Mouse (Mus musculus): Measurements from ENCODE around the gene Pld2. TPM values are rescaled to one million over a fixed set of nuclear protein-coding genes. Genes with fewer than 3 reads are reported as not detected.

Pld2 gene
- polyA plus RNA-seq, 1 experiment from 2014 or later = 20.6 TPM

DNA sequence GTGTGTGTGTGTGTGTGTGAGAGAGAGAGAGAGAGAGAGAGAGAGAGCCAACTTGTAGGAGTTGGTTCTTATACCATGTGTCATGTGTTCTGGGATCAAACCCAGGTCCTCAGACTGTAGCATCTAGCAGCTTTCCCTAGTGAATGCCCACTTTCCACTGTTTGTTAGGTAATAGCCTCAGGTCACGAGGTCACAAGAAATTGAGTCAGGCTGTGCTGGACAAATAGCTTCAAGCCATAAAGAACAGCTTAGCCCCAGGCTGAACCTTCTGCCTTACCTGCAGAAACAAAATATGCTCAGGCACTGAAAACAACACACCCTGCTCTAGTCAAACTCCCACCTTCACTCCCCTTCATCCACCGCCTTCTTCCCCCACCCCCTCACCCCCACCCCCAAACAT is 28.6 kb upstream of the Pld2 start:
- ATAC-seq = no peak
- H3K36me3 ChIP-seq (ENCODE audit: control insufficient read depth, insufficient read depth, low read length) = no peaks in the 10 kb centered on the region

DNA sequence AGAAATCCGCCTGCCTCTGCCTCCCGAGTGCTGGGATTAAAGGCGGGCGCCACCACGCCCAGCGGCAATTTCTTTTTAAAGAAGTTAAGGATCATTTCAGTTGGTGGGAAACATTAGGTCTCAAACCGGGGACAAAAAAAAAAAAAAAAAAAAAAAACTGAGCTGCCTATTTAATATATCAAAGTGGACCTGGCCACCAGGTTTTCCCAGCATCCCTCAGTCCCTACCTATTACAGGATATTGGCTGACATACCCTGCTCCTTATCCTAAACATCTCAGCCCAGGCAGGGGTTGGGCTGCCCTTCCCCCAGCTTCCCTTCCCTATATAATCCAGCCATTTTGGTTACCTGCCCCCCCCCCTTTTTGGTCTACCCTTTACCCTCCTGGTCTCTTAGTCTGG is 28.0 kb upstream of the Pld2 start:
- H3K27me3 ChIP-seq (replicated peaks; ENCODE audit: control insufficient read depth, insufficient read depth, low read length) = peaks cover 4% of the 10 kb centered on the region; the same call in 1 of the 2 replicates
- no peak for ATAC-seq
- no peak overlapping the region for H3K9ac ChIP-seq (ENCODE audit: low read depth, low read length)
- no peak overlapping the region for H3K27ac ChIP-seq (ENCODE audit: low read depth, low read length)
- H3K4me3 ChIP-seq (ENCODE audit: low read length) = no peak overlapping the region
- H3K9me3 ChIP-seq (ENCODE audit: control insufficient read depth, low read length) = no peaks in the 10 kb centered on the region
- H3K36me3 ChIP-seq (ENCODE audit: control insufficient read depth, insufficient read depth, low read length) = no peaks in the 10 kb centered on the region
- H3K4me2 ChIP-seq (ENCODE audit: low read length) = no peak overlapping the region
- H3K4me1 ChIP-seq (ENCODE audit: control insufficient read depth, insufficient read depth, low read depth, low read length) = peaks cover 3% of the 10 kb centered on the region
- 91% methylated on average over 7 of the region's 7 CpGs for WGBS

More for the DNA sequence above, 28.6 kb upstream of the Pld2 start:
- Histone ChIP-seq H3K4me1 (ENCODE audit: control insufficient read depth, insufficient read depth, low read depth, low read length) (peaks cover 3% of the 10 kb centered on the region), H3K27ac (ENCODE audit: low read depth, low read length) (no peak overlapping the region), H3K9me3 (ENCODE audit: control insufficient read depth, low read length) (no peaks in the 10 kb centered on the region), H3K27me3 (replicated peaks; ENCODE audit: control insufficient read depth, insufficient read depth, low read length) (peaks cover 4% of the 10 kb centered on the region; the same call in 1 of the 2 replicates), H3K9ac (ENCODE audit: low read depth, low read length) (no peak overlapping the region), H3K4me3 (ENCODE audit: low read length) (no peak overlapping the region), H3K4me2 (ENCODE audit: low read length) (no peak overlapping the region)
- WGBS = 83% methylated on average over 2 of the region's 2 CpGs

DNA sequence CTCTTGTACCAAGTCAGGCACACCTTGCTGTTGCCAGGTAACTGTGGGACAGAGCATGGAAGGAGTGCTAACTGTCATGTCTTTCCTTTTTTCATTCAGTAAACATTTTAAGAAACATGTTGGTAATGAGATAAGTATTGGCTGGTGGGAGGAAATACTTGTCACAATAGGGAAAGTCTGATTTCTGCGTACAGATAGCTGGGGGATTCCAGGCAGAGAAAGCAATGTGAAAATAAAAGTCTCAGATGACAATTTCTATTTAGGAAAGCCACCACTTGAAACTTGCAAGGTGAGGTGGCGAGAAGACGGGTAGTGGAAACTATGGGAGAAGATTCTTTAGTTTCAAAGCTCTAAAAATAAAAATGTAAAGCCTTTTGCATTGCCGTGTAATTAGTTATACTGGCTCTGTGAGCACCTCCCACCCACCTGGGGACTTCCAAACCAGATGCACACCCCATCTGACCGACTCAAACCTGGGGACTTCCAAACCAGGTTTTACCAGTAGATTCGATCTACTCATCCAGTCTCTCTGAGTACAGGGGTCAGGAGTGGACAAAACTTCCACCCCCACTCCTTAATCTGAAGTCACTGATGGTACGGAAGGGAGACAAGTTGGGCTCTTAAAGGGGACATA is 27.0 kb upstream of the Pld2 start:
- peaks cover 3% of the 10 kb centered on the region for H3K4me1 ChIP-seq (ENCODE audit: control insufficient read depth, insufficient read depth, low read depth, low read length)
- ATAC-seq = no peak

DNA sequence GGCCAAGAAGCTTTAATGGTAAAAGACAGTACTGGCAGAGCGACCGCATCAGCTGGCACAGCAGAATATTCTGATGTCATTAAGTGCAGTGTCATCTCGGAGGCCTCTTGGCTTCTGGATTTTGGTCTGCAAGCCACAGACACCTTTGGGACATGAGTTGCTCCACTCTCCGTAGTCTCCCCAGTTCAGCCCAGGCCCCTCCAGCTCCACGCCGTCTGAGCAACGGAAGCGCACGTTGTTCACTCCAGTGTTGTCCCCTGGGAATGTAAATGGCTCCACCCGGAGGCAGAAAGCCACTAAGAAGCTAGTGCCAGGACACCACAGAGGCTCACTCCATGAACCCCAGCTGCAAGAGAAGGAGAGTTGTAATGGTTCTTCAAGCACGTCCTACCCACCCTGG is 26.3 kb upstream of the Pld2 start:
- Histone ChIP-seq H3K36me3 (ENCODE audit: control insufficient read depth, insufficient read depth, low read length) (no peaks in the 10 kb centered on the region), H3K9me3 (ENCODE audit: control insufficient read depth, low read length) (no peaks in the 10 kb centered on the region), H3K27me3 (replicated peaks; ENCODE audit: control insufficient read depth, insufficient read depth, low read length) (peaks cover 2% of the 10 kb centered on the region; the same call in 1 of the 2 replicates), H3K4me2 (ENCODE audit: low read length) (no peak overlapping the region), H3K27ac (ENCODE audit: low read depth, low read length) (no peak overlapping the region), H3K4me1 (ENCODE audit: control insufficient read depth, insufficient read depth, low read depth, low read length) (peaks cover 3% of the 10 kb centered on the region), H3K9ac (ENCODE audit: low read depth, low read length) (no peak overlapping the region), H3K4me3 (ENCODE audit: low read length) (no peak overlapping the region)
- no peak for ATAC-seq
- 46% methylated on average over 11 of the region's 11 CpGs for WGBS

More for the DNA sequence above, 27.0 kb upstream of the Pld2 start:
- no peaks in the 10 kb centered on the region for H3K9me3 ChIP-seq (ENCODE audit: control insufficient read depth, low read length)
- no peak overlapping the region for H3K4me3 ChIP-seq (ENCODE audit: low read length)
- H3K9ac ChIP-seq (ENCODE audit: low read depth, low read length) = no peak overlapping the region
- H3K4me2 ChIP-seq (ENCODE audit: low read length) = no peak overlapping the region
- H3K27me3 ChIP-seq (replicated peaks; ENCODE audit: control insufficient read depth, insufficient read depth, low read length) = peaks cover 4% of the 10 kb centered on the region; the same call in 1 of the 2 replicates
- WGBS = 82% methylated on average over 7 of the region's 7 CpGs
- H3K27ac ChIP-seq (ENCODE audit: low read depth, low read length) = no peak overlapping the region
- no peaks in the 10 kb centered on the region for H3K36me3 ChIP-seq (ENCODE audit: control insufficient read depth, insufficient read depth, low read length)

DNA sequence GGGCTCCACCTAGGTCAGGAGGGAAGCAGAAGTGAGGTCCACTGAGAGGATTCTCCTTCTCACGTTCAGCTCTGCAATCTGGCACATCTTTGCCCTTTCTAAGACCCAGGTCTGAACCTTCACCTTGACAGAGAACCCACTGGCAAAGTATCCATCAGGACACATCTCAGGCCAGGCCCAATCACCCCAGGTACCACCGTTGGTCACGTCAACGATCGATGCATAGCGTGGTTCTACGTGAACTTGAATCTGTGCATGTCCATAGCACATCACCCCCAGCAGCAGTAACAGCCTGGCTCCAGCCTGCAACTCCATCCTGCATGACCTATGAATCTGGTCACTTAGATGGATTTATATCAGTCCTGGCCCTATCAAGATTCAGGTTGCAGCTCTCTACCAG is 25.6 kb upstream of the Pld2 start, which contains the start of gene Vmo1:
Vmo1 (minus strand) TSS at position 329 of the 400 bp plus-strand sequence.
- no peak within 1 kb of the TSS for H3K9ac ChIP-seq (ENCODE audit: low read depth, low read length)
- no peaks in the 10 kb centered on the region for H3K36me3 ChIP-seq (ENCODE audit: control insufficient read depth, insufficient read depth, low read length)
- H3K9me3 ChIP-seq (ENCODE audit: control insufficient read depth, low read length) = no peaks in the 10 kb centered on the region
- peaks cover 3% of the 10 kb centered on the region for H3K4me1 ChIP-seq (ENCODE audit: control insufficient read depth, insufficient read depth, low read depth, low read length)
- WGBS = 87% methylated on average over 7 of the region's 7 CpGs
- H3K27me3 ChIP-seq (replicated peaks; ENCODE audit: control insufficient read depth, insufficient read depth, low read length) = peaks cover 4% of the 10 kb centered on the region; the same call in 1 of the 2 replicates
- no peak within 1 kb of the TSS for H3K4me2 ChIP-seq (ENCODE audit: low read length)
- H3K27ac ChIP-seq (ENCODE audit: low read depth, low read length) = no peak within 1 kb of the TSS
- no peak for ATAC-seq
- no peak within 1 kb of the TSS for H3K4me3 ChIP-seq (ENCODE audit: low read length)

DNA sequence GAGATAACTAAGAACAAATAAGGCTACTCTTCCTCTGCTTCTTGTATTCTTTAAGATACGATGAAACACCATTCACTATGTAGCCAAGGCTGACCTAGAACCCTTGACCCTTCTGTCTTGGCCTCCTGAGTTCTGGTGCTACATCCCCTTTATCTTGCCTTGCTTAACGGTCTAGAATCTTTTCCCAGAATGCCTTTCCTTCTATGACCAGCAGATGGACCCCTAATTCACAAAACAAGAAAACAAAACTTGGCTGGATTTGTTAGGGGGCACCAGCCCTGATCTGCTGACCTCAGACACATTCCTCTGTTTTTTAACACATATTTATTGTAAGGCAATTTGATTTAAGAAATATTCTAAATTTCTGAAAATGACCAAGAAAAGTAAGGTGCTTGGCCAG is 23.5 kb upstream of the Pld2 start:
- H3K4me1 ChIP-seq (ENCODE audit: control insufficient read depth, insufficient read depth, low read depth, low read length) = peaks cover 2% of the 10 kb centered on the region; the same call in 1 of the 2 replicates
- WGBS = 40% methylated on average over 2 of the region's 2 CpGs
- H3K4me2 ChIP-seq (ENCODE audit: low read length) = no peak overlapping the region
- no peak for ATAC-seq
- peaks cover 3% of the 10 kb centered on the region; the same call in 1 of the 2 replicates for H3K27me3 ChIP-seq (replicated peaks; ENCODE audit: control insufficient read depth, insufficient read depth, low read length)
- H3K9me3 ChIP-seq (ENCODE audit: control insufficient read depth, low read length) = no peaks in the 10 kb centered on the region
- no peak overlapping the region for H3K9ac ChIP-seq (ENCODE audit: low read depth, low read length)
- H3K4me3 ChIP-seq (ENCODE audit: low read length) = no peak overlapping the region
- no peak overlapping the region for H3K27ac ChIP-seq (ENCODE audit: low read depth, low read length)
- H3K36me3 ChIP-seq (ENCODE audit: control insufficient read depth, insufficient read depth, low read length) = no peaks in the 10 kb centered on the region

DNA sequence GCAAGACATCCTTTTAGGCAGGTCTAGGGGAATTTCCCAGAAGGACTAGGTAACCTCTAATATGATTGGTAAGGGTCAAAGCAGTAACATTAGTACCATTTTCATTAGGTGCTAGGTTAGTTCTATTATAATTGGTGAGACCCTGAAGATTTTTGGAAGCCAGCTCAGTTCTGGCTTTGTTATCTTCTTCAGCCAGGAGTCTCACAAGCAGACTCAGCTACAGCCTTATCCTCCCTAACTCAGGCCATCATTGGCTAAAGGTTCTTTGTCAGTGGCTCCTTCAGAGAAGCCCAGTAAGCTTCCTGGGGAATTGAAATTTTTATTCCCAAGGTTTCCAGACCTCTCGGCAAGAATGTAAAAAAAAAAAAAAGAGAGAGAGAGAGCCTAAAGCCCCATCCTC is 21.4 kb upstream of the Pld2 start:
- Histone ChIP-seq H3K9me3 (ENCODE audit: control insufficient read depth, low read length) (no peaks in the 10 kb centered on the region), H3K27ac (ENCODE audit: low read depth, low read length) (no peak overlapping the region), H3K4me3 (ENCODE audit: low read length) (no peak overlapping the region), H3K4me2 (ENCODE audit: low read length) (no peak overlapping the region), H3K36me3 (ENCODE audit: control insufficient read depth, insufficient read depth, low read length) (no peaks in the 10 kb centered on the region), H3K27me3 (replicated peaks; ENCODE audit: control insufficient read depth, insufficient read depth, low read length) (peaks cover 3% of the 10 kb centered on the region; the same call in 1 of the 2 replicates), H3K4me1 (ENCODE audit: control insufficient read depth, insufficient read depth, low read depth, low read length) (peaks cover 2% of the 10 kb centered on the region; the same call in 1 of the 2 replicates), H3K9ac (ENCODE audit: low read depth, low read length) (no peak overlapping the region)
- 65% methylated on average over 1 of the region's 1 CpGs for WGBS
- ATAC-seq = no peak

DNA sequence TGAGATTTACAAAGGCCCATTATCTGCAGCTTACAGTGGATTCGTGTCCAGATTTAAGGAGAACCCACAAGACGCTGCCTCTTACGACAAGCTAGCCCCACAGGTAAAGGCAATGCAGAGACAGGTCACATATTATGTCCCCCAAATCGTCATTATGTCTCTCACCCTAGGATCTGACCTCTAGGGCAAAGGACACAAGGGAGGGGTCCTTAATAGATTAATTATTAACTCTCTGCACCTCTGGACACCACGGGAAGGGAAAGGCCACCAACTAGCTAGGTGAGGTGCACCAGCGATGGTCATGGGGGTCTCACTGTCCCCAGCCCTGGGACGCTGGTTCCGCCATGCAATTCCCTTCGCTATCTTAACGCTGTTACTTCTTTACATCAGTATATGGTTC is 20.9 kb upstream of the Pld2 start, which contains the start of gene Gltpd2:
Gltpd2 (plus strand) TSS at position 274 of the 400 bp plus-strand sequence.
- peaks cover 3% of the 10 kb centered on the region; the same call in 1 of the 2 replicates for H3K27me3 ChIP-seq (replicated peaks; ENCODE audit: control insufficient read depth, insufficient read depth, low read length)
- no peak for ATAC-seq
- 80% methylated on average over 10 of the region's 10 CpGs for WGBS
- no peak within 1 kb of the TSS for H3K27ac ChIP-seq (ENCODE audit: low read depth, low read length)
- H3K4me1 ChIP-seq (ENCODE audit: control insufficient read depth, insufficient read depth, low read depth, low read length) = peaks cover 2% of the 10 kb centered on the region; the same call in 1 of the 2 replicates
- H3K4me2 ChIP-seq (ENCODE audit: low read length) = peak within 1 kb of the TSS; percentile 38
- peak within 1 kb of the TSS; percentile 39 for H3K9ac ChIP-seq (ENCODE audit: low read depth, low read length)
- H3K9me3 ChIP-seq (ENCODE audit: control insufficient read depth, low read length) = no peaks in the 10 kb centered on the region
- H3K4me3 ChIP-seq (ENCODE audit: low read length) = peak within 1 kb of the TSS; percentile 23
- H3K36me3 ChIP-seq (ENCODE audit: control insufficient read depth, insufficient read depth, low read length) = no peaks in the 10 kb centered on the region

DNA sequence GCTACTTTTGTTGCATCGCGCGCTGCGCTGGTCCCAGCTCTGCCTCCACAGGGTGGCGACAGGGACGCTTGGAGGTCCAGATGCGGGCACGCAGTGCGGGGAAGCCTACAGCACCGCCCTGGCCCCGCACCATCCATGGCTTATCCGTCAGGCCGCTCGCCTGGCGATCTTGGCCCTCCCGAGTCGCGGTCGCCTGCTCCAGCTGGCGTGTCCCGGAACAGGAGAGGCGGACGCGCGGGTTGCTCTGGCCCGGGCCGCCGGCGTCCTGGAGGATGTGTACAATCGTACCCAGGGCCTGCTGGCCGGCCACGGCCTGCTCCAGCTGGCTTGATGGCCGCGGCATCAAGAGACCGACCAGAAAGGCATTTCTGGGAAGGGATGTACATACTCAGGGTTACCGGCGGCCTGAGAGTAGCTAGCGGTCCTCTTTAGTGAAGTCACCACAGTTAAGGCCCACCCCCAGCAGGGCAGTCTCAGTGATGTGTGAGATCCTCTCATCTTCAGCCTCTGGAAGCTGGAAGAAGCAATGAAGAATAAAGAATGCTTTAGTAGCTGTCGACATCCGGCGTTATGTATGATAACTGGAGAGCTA is 19.6 kb upstream of the Pld2 start:
- Histone ChIP-seq H3K4me3 (ENCODE audit: low read length) (peak overlapping the region; percentile 23), H3K36me3 (ENCODE audit: control insufficient read depth, insufficient read depth, low read length) (no peaks in the 10 kb centered on the region), H3K27ac (ENCODE audit: low read depth, low read length) (no peak overlapping the region), H3K9me3 (ENCODE audit: control insufficient read depth, low read length) (no peaks in the 10 kb centered on the region), H3K4me1 (ENCODE audit: control insufficient read depth, insufficient read depth, low read depth, low read length) (peaks cover 2% of the 10 kb centered on the region; the same call in 1 of the 2 replicates), H3K27me3 (replicated peaks; ENCODE audit: control insufficient read depth, insufficient read depth, low read length) (peaks cover 3% of the 10 kb centered on the region; the same call in 1 of the 2 replicates), H3K9ac (ENCODE audit: low read depth, low read length) (peak overlapping the region; percentile 39), H3K4me2 (ENCODE audit: low read length) (peak overlapping the region; percentile 38)
- peak; percentile 57 for ATAC-seq
- WGBS = 13% methylated on average over 41 of the region's 41 CpGs
